Mouse (Mus musculus): Measurements from ENCODE around the gene Gstt3. TPM values are rescaled to one million over a fixed set of nuclear protein-coding genes. Genes with fewer than 3 reads are reported as not detected.

The Gstt3 gene
- 3.2 and 4.1 TPM in 2 replicates for total RNA-seq (2014; rRNA removed; ENCODE audit: low replicate concordance)
- 2.1 and 3.1 TPM in 2 replicates for polyA plus RNA-seq (2015; fragmentation: Nextera tagmentation; extraction: Ambion mirVana)

DNA sequence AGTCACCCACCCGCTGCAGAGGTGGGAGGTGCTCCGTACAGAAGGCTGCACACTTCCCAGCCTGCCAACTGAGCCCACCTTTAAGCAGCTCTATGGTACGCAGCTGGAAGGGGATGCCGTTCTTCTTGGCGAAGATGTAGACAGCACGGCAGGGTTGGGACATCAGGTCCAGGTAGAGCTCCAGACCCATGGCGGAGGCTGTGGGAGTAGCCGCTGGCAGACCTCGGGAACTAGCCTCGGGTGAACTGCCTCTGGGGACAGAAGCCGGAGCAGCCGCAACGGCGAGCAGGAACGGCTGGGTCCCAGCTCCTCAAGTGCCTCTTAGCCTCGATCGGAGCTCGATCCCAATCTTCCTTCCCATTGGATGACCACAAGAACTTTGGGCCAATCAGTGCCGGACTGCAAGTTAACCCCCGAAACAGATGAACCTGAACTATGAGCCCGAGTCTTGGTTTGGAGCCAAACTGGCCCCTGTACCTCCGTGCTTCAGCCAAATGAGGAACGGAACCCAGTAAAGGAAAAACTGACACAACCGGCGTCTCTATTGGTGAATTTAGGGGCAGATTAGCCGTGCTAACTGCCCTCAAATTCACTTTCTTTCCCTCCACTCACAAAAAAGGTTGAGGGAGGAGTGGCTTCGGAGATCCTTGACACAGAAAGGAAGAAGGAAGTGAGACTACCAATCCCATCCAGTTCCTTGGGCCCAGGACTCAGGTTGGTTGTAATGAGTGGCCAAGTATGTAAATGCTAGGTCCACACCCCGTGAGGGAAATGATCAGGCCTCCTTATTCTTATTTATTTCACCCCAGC is at the start of gene Gstt3, which contains the start of gene Gm20441:
Gstt3 (minus strand) TSS at position 646 of the 810 bp plus-strand sequence.
Gm20441 (minus strand) TSS at position 186 of the 810 bp plus-strand sequence.
- H3K27me3 ChIP-seq (ENCODE audit: control insufficient read depth, insufficient read depth, low read length) = peaks cover 12% of the 10 kb centered on the region; the same call in 1 of the 2 replicates
- peak within 1 kb of the TSS; percentile 42 for H3K4me3 ChIP-seq (ENCODE audit: low read depth, low read length)
- no peak for TF ChIP-seq EP300 (IDR thresholded peaks at IDR 0.05; ENCODE audit: low read depth)
- TF ChIP-seq CTCF (IDR thresholded peaks at IDR 0.05; ENCODE audit: low read depth) = no peak
- H3K36me3 ChIP-seq (replicated peaks; ENCODE audit: control insufficient read depth, insufficient read depth, low read length) = no peaks in the 10 kb centered on the region
- 0 out of 2 replicates have a peak, but pooled peaks cover 4% of the 10 kb centered on the region for H3K4me1 ChIP-seq (ENCODE audit: control insufficient read depth, insufficient read depth)
- ATAC-seq (ENCODE audit: insufficient read depth, low read depth) (peak; percentile 58), DNase-seq (ENCODE audit: low spot score) (peak; percentile 37)
- peak within 1 kb of the TSS; percentile 38 for H3K9ac ChIP-seq (replicated peaks; ENCODE audit: low read depth, low read length)
- peak within 1 kb of the TSS; percentile 63 for H3K4me2 ChIP-seq (ENCODE audit: low read depth, low read length)
- peaks cover 9% of the 10 kb centered on the region for H3K9me3 ChIP-seq (replicated peaks; ENCODE audit: control insufficient read depth, low read length)
- 2% methylated on average over 28 of the region's 28 CpGs for WGBS
- no peak within 1 kb of the TSS for H3K27ac ChIP-seq (ENCODE audit: low read depth)

GRCm38 (mm10) chr10:75830275-75830670 is 49.1 kb upstream of the Gstt3 start:
- Histone ChIP-seq H3K9ac (replicated peaks; ENCODE audit: low read depth, low read length) (no peak overlapping the region), H3K4me2 (ENCODE audit: low read depth, low read length) (no peak overlapping the region), H3K4me1 (ENCODE audit: control insufficient read depth, insufficient read depth) (peaks cover 20% of the 10 kb centered on the region), H3K27ac (ENCODE audit: low read depth) (no peak overlapping the region), H3K27me3 (ENCODE audit: control insufficient read depth, insufficient read depth, low read length) (no peaks in the 10 kb centered on the region), H3K4me3 (ENCODE audit: low read depth, low read length) (no peak overlapping the region), H3K36me3 (replicated peaks; ENCODE audit: control insufficient read depth, insufficient read depth, low read length) (no peaks in the 10 kb centered on the region), H3K9me3 (replicated peaks; ENCODE audit: control insufficient read depth, low read length) (no peaks in the 10 kb centered on the region)
- WGBS = 79% methylated on average over 2 of the region's 2 CpGs
- no peak for ATAC-seq (ENCODE audit: insufficient read depth, low read depth)
- no peak for TF ChIP-seq CTCF (IDR thresholded peaks at IDR 0.05; ENCODE audit: low read depth)
- no peak for TF ChIP-seq EP300 (IDR thresholded peaks at IDR 0.05; ENCODE audit: low read depth)
- no peak for DNase-seq (ENCODE audit: low spot score)

DNA sequence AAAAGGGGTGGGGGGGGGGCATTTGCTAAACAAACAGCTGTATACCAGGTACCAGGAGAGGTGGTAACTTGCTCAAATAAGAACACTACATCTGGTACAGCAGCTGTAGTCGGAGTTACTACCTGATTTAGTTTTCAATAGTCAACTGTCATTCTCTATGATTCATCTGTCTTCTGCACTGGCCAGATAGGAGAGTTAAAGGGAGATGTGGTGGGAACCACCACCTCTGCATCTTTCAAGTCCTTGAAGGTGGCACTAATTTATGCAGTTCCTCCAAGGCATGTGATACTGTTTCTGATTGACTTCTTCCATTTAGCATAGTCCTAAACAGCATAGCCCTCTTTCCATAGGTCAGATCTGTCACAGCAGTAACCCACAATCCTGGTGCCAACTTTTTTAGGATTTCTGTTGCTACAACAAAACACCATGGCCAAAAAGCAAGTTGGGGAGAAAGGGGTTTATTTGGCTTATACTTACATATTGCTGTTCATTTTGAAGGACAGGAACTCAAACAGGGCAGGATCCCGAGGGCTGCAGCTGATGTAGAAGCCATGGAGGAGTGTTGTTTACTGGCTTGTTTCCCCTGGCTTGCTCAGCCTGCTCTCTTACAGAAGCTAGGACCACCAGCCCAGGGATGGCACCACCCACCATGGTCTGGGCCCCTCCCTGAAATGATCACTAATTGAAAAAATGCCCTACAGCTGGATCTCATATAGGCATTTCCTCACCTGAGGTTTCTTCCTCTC is 48.5 kb upstream of the Gstt3 start:
- WGBS = 75% methylated on average over 2 of the region's 2 CpGs
- ATAC-seq (ENCODE audit: insufficient read depth, low read depth) (no peak), DNase-seq (ENCODE audit: low spot score) (no peak)
- H3K4me3 ChIP-seq (ENCODE audit: low read depth, low read length) = no peak overlapping the region
- no peak overlapping the region for H3K4me2 ChIP-seq (ENCODE audit: low read depth, low read length)
- H3K27me3 ChIP-seq (ENCODE audit: control insufficient read depth, insufficient read depth, low read length) = no peaks in the 10 kb centered on the region
- no peak overlapping the region for H3K27ac ChIP-seq (ENCODE audit: low read depth)
- peaks cover under 1% of the 10 kb centered on the region; the same call in 1 of the 2 replicates for H3K9me3 ChIP-seq (replicated peaks; ENCODE audit: control insufficient read depth, low read length)
- H3K36me3 ChIP-seq (replicated peaks; ENCODE audit: control insufficient read depth, insufficient read depth, low read length) = no peaks in the 10 kb centered on the region
- H3K4me1 ChIP-seq (ENCODE audit: control insufficient read depth, insufficient read depth) = peaks cover 16% of the 10 kb centered on the region
- no peak overlapping the region for H3K9ac ChIP-seq (replicated peaks; ENCODE audit: low read depth, low read length)
- TF ChIP-seq EP300 (IDR thresholded peaks at IDR 0.05; ENCODE audit: low read depth) (no peak), CTCF (IDR thresholded peaks at IDR 0.05; ENCODE audit: low read depth) (no peak)

DNA sequence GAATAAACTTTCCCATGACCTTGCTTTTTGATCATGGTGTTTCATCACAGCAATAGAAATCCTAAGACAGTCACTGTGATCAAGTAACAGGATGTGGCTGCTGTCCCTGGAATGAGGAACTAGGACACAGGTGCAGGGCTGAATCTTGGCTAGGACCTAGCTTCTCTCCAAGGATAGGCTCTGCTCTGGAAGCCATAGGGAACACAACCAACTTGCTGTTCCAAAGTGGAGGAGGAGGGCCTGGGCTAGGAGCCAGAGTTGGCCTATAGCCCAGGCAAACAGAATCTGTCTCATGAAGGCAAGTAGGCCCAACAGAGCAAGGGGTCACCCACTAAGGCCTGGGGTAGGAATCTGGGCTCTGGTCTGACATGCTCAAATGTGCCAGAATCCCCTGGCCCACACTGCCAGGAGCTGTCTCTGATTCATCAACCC is 47.3 kb upstream of the Gstt3 start:
- H3K9me3 ChIP-seq (replicated peaks; ENCODE audit: control insufficient read depth, low read length) = peaks cover 3% of the 10 kb centered on the region; the same call in 1 of the 2 replicates
- no peak overlapping the region for H3K4me2 ChIP-seq (ENCODE audit: low read depth, low read length)
- H3K4me3 ChIP-seq (ENCODE audit: low read depth, low read length) = no peak overlapping the region
- DNase-seq (ENCODE audit: low spot score) (no peak), ATAC-seq (ENCODE audit: insufficient read depth, low read depth) (no peak)
- no peak overlapping the region for H3K27ac ChIP-seq (ENCODE audit: low read depth)
- no peak for TF ChIP-seq EP300 (IDR thresholded peaks at IDR 0.05; ENCODE audit: low read depth)
- no peak overlapping the region for H3K9ac ChIP-seq (replicated peaks; ENCODE audit: low read depth, low read length)
- no peaks in the 10 kb centered on the region for H3K27me3 ChIP-seq (ENCODE audit: control insufficient read depth, insufficient read depth, low read length)
- H3K36me3 ChIP-seq (replicated peaks; ENCODE audit: control insufficient read depth, insufficient read depth, low read length) = no peaks in the 10 kb centered on the region
- peaks cover 16% of the 10 kb centered on the region for H3K4me1 ChIP-seq (ENCODE audit: control insufficient read depth, insufficient read depth)

- Histone ChIP-seq H3K27ac (ENCODE audit: low read depth) (no peak overlapping the region), H3K4me3 (ENCODE audit: low read depth, low read length) (no peak overlapping the region), H3K4me1 (ENCODE audit: control insufficient read depth, insufficient read depth) (peaks cover 16% of the 10 kb centered on the region), H3K27me3 (ENCODE audit: control insufficient read depth, insufficient read depth, low read length) (no peaks in the 10 kb centered on the region), H3K4me2 (ENCODE audit: low read depth, low read length) (no peak overlapping the region), H3K9me3 (replicated peaks; ENCODE audit: control insufficient read depth, low read length) (peaks cover 3% of the 10 kb centered on the region; the same call in 1 of the 2 replicates), H3K9ac (replicated peaks; ENCODE audit: low read depth, low read length) (no peak overlapping the region), H3K36me3 (replicated peaks; ENCODE audit: control insufficient read depth, insufficient read depth, low read length) (no peaks in the 10 kb centered on the region)
- ATAC-seq (ENCODE audit: insufficient read depth, low read depth) = 0 out of 2 replicates have a peak, but pooled peaks have one; percentile 49
- TF ChIP-seq CTCF (IDR thresholded peaks at IDR 0.05; ENCODE audit: low read depth) (no peak), EP300 (IDR thresholded peaks at IDR 0.05; ENCODE audit: low read depth) (no peak)
- WGBS = 65% methylated on average over 4 of the region's 4 CpGs
- DNase-seq (ENCODE audit: low spot score) = peak; percentile 65
Measured at GRCm38 (mm10) chr10:75827668-75828360, 46.6 kb upstream of the Gstt3 start.

Data from heart, postnatal 0 days (tissue).